Mouse (Mus musculus) gastrocnemius, postnatal 10 days (tissue): ENCODE measurements around the gene Abcc8. TPM values are rescaled to one million over a fixed set of nuclear protein-coding genes. Genes with fewer than 3 reads are reported as not detected.

ENCODE experiments used
- total RNA-seq, 2 experiments: library from RNA; stranded (reverse); gene quantifications; 2 replicates each; pipeline ENCODE4 v1.2.3; 2021

Abcc8 gene
- total RNA-seq, 2 experiments from 2014 or later: 2.5 to 2.8 TPM

Other genes starting within 250 kb of the Abcc8 start
- under 1 TPM; 0.11 to 0.12 TPM for gene Abcc6, start 149.7 kb downstream of the Abcc8 start, total RNA-seq
- 10 to 100 TPM; 42.1 to 47.5 TPM for gene Nomo1, start 146.3 kb downstream of the Abcc8 start, total RNA-seq
- gene Kcnj11, start 79.3 kb downstream of the Abcc8 start, total RNA-seq: 10 to 100 TPM; 55.7 to 65.0 TPM
- gene Ush1c, start 58.5 kb upstream of the Abcc8 start, total RNA-seq: 1 to 10 TPM; 1.1 to 2.0 TPM
- gene Otog, start 61.0 kb upstream of the Abcc8 start, total RNA-seq: under 1 TPM; 0.27 to 0.31 TPM
- 10 to 100 TPM; 36.8 to 45.3 TPM for gene Myod1, start 196.4 kb upstream of the Abcc8 start, total RNA-seq
- 10 to 100 TPM; 19.7 to 21.1 TPM for gene Kcnc1, start 216.5 kb upstream of the Abcc8 start, total RNA-seq